Comparison of ENCODE assay signal across 9 mouse cellular contexts in genomic region chr1:181465027-181465426, GRCm38 (mm10). TPM values are rescaled to one million over a fixed set of nuclear protein-coding genes. Genes with fewer than 3 reads are reported as not detected.
DNase-seq lines count a peak whose midpoint lies in the region; ATAC-seq lines count a peak whose summit lies in the region.
"Had no signal": no experiment of that assay in that cellular context is flagged by ENCODE, and none has a peak within 500 bp of the region (broad histone marks: within the 10 kb centered on the region; RNA-seq: fewer than 3 reads in every experiment).

No protein-coding gene starts in this region.

- ATAC-seq in neural tube, embryonic 15.5 days (ENCODE audit: low FRiP score), result no peak
- no peak for ATAC-seq in neural tube, embryonic 11.5 days (ENCODE audit: insufficient read depth, low FRiP score, low TSS enrichment)
- no peak for ATAC-seq in forebrain, embryonic 12.5 days (ENCODE audit: low FRiP score)

- H3K4me1 ChIP-seq in neural tube, embryonic 15.5 days, result peaks cover 5% of the 10 kb centered on the region
- peaks cover 4% of the 10 kb centered on the region; the same call in 1 of the 2 replicates for H3K4me1 ChIP-seq in neural tube, embryonic 11.5 days (ENCODE audit: control insufficient read depth, insufficient read depth, low read length)
- no peaks in the 10 kb centered on the region for H3K4me1 ChIP-seq in forebrain, embryonic 12.5 days

- H3K27me3 ChIP-seq in neural tube, embryonic 15.5 days (replicated peaks), result no peaks in the 10 kb centered on the region
- no peaks in the 10 kb centered on the region for H3K27me3 ChIP-seq in neural tube, embryonic 11.5 days (ENCODE audit: control insufficient read depth, insufficient read depth, low read length)
- no peaks in the 10 kb centered on the region for H3K27me3 ChIP-seq in forebrain, embryonic 12.5 days
- H3K27me3 ChIP-seq: neural tube, embryonic 13.5 days had no signal

- H3K4me2 ChIP-seq in neural tube, embryonic 15.5 days, result no peak overlapping the region
- H3K4me2 ChIP-seq in neural tube, embryonic 11.5 days (ENCODE audit: low read depth), result no peak overlapping the region
- H3K4me2 ChIP-seq in forebrain, embryonic 12.5 days, result no peak overlapping the region
- H3K4me2 ChIP-seq: neural tube, embryonic 13.5 days had no signal

- WGBS in neural tube, embryonic 15.5 days, result 57% methylated on average over 5 of the region's 5 CpGs
- WGBS in neural tube, embryonic 11.5 days, result 54% methylated on average over 5 of the region's 5 CpGs
- 60% methylated on average over 5 of the region's 5 CpGs for WGBS in forebrain, embryonic 12.5 days

- H3K36me3 ChIP-seq in neural tube, embryonic 15.5 days, result no peaks in the 10 kb centered on the region
- H3K36me3 ChIP-seq in neural tube, embryonic 11.5 days (ENCODE audit: control insufficient read depth, insufficient read depth, low read length), result no peaks in the 10 kb centered on the region
- H3K36me3 ChIP-seq in forebrain, embryonic 12.5 days (replicated peaks), result no peaks in the 10 kb centered on the region
- H3K36me3 ChIP-seq: neural tube, embryonic 13.5 days had no signal

- no peak overlapping the region for H3K27ac ChIP-seq in neural tube, embryonic 15.5 days (replicated peaks)
- H3K27ac ChIP-seq in neural tube, embryonic 11.5 days (ENCODE audit: low read depth, low read length), result no peak overlapping the region
- H3K27ac ChIP-seq in forebrain, embryonic 12.5 days, result no peak overlapping the region
- H3K27ac ChIP-seq: neural tube, embryonic 13.5 days had no signal

- H3K9me3 ChIP-seq in neural tube, embryonic 15.5 days (replicated peaks), result no peaks in the 10 kb centered on the region
- H3K9me3 ChIP-seq in neural tube, embryonic 11.5 days (ENCODE audit: control insufficient read depth, low read length), result no peaks in the 10 kb centered on the region
- H3K9me3 ChIP-seq in forebrain, embryonic 12.5 days, result no peaks in the 10 kb centered on the region
- H3K9me3 ChIP-seq: neural tube, embryonic 13.5 days had no signal

- no peak overlapping the region for H3K4me3 ChIP-seq in neural tube, embryonic 15.5 days (replicated peaks)
- H3K4me3 ChIP-seq in neural tube, embryonic 11.5 days (ENCODE audit: low read depth, low read length), result no peak overlapping the region
- H3K4me3 ChIP-seq in forebrain, embryonic 12.5 days (replicated peaks), result no peak overlapping the region
- H3K4me3 ChIP-seq: neural tube, embryonic 13.5 days had no signal

- H3K9ac ChIP-seq in neural tube, embryonic 15.5 days (replicated peaks), result no peak overlapping the region
- no peak overlapping the region for H3K9ac ChIP-seq in neural tube, embryonic 11.5 days (ENCODE audit: low read length)
- no peak overlapping the region for H3K9ac ChIP-seq in forebrain, embryonic 12.5 days
- H3K9ac ChIP-seq: neural tube, embryonic 13.5 days had no signal

- DNase-seq in cerebellum, postnatal 10 days, result peak; percentile 25 to 41
- DNase-seq in cerebellum, postnatal 36 days, result no peak
- DNase-seq in neural tube, embryonic 10.5 days (ENCODE audit: extremely low spot score, low spot score), result peak; percentile 38
- DNase-seq in forelimb bud, embryonic 11.5 days (ENCODE audit: low read depth, low spot score), result peak; percentile 35
- DNase-seq in neural tube, embryonic 11.5 days (ENCODE audit: low spot score), result peak; percentile 38
- DNase-seq in yolk sac, embryonic 10.5 days (ENCODE audit: low spot score), result no peak

RNA-seq across cellular contexts. Expression of gene Ccdc121, which starts 46.2 kb away (rescaled TPM):
- not detected in 2 replicates for polyA plus RNA-seq in neural tube, embryonic 15.5 days (2015; fragmentation: Nextera tagmentation; extraction: Ambion mirVana)
- not detected in 2 replicates for polyA plus RNA-seq in neural tube, embryonic 11.5 days (2014; fragmentation: Nextera tagmentation; extraction: Ambion mirVana)
- polyA plus RNA-seq in forebrain, embryonic 12.5 days (2016; fragmentation: Nextera tagmentation; extraction: Ambion mirVana), result not detected in 2 replicates
- polyA plus RNA-seq: neural tube, embryonic 13.5 days had no signal

Comparison
In these comparisons a context has a peak if more than half of its experiments do, and no peak if none do; other contexts are left out.
1. DNase-seq: peak in cerebellum, postnatal 10 days (2 of 2), neural tube, embryonic 10.5 days (single experiment), forelimb bud, embryonic 11.5 days (single experiment) and neural tube, embryonic 11.5 days (single experiment); none in cerebellum, postnatal 36 days (0 of 2) and yolk sac, embryonic 10.5 days (single experiment).